Mouse (Mus musculus) hindbrain, embryonic 16.5 days (tissue): ENCODE data around the gene Vrk3. TPM values are rescaled to one million over a fixed set of nuclear protein-coding genes. Genes with fewer than 3 reads are reported as not detected.
A peak's percentile ranks its signal among the peaks of the same experiment; 100 is the strongest.
"Not testable (repeated sequence)": the region's sequence is repeated elsewhere in the genome, so short reads cannot be mapped to it uniquely, and the experiment has no call there.

Experiments used
- ATAC-seq: fragments of 200-750 bp; cut with Nextera tagmentation; 2 replicates; pipeline ENCODE4 v1.8.0; 2017; ENCODE audit warnings: moderate TSS enrichment, moderate library complexity
- H3K27ac ChIP-seq: fragments of 300-500 bp; sonication (generic); 2 replicates; pipeline ENCODE4 v1.5.1; 2014; ENCODE audit warnings: low read depth, mild to moderate bottlenecking, control low read depth, low read length, moderate library complexity
- H3K27me3 ChIP-seq: fragments of 300-500 bp; sonication (generic); replicated peaks from 2 replicates; pipeline ENCODE4 v1.6.1; 2014; ENCODE audit warnings: low read length; ENCODE audit not compliant: control insufficient read depth, insufficient read depth
- H3K36me3 ChIP-seq: fragments of 300-500 bp; sonication (generic); 2 replicates; pipeline ENCODE4 v1.6.1; 2014; ENCODE audit warnings: mild to moderate bottlenecking, low read length, moderate library complexity, mixed read lengths; ENCODE audit not compliant: control insufficient read depth, insufficient read depth
- H3K4me1 ChIP-seq: fragments of 300-500 bp; sonication (generic); 2 replicates; pipeline ENCODE4 v1.6.1; 2014; ENCODE audit warnings: low read depth, low read length; ENCODE audit not compliant: control insufficient read depth, insufficient read depth
- H3K4me2 ChIP-seq: fragments of 300-500 bp; sonication (generic); 2 replicates; pipeline ENCODE4 v1.6.1; 2014; ENCODE audit warnings: mild to moderate bottlenecking, low read length, control low read depth, moderate library complexity
- H3K4me3 ChIP-seq: fragments of 300-500 bp; sonication (generic); 2 replicates; pipeline ENCODE4 v1.5.1; 2014; ENCODE audit warnings: mild to moderate bottlenecking, low read length, control low read depth, moderate library complexity
- H3K9ac ChIP-seq: fragments of 300-500 bp; sonication (generic); 2 replicates; pipeline ENCODE4 v1.6.1; 2014; ENCODE audit warnings: low read depth, mild to moderate bottlenecking, control low read depth, low read length, moderate library complexity
- H3K9me3 ChIP-seq: fragments of 300-500 bp; sonication (generic); 2 replicates; pipeline ENCODE4 v1.6.1; 2014; ENCODE audit warnings: mild to moderate bottlenecking, low read length, moderate library complexity; ENCODE audit not compliant: control insufficient read depth
- WGBS: fragments of 180-500 bp; shearing (Covaris S2); extraction: QIAGEN DNeasy Blood & Tissue Kit; methylation state at CpG from one replicate; pipeline ENCODE4 v1.1.7; 2014; 5-methylcytosine and 5-hydroxymethylcytosine counted together
- polyA plus RNA-seq: library from polyadenylated mRNA; unstranded; fragments of >200 nt; fragmentation: Nextera tagmentation; extraction: Ambion mirVana; gene quantifications from 2 replicates; pipeline ENCODE4 v1.2.1, GENCODE M21; 2015

The Vrk3 gene
- polyA plus RNA-seq, 1 experiment from 2014 or later = 31.2 TPM

DNA sequence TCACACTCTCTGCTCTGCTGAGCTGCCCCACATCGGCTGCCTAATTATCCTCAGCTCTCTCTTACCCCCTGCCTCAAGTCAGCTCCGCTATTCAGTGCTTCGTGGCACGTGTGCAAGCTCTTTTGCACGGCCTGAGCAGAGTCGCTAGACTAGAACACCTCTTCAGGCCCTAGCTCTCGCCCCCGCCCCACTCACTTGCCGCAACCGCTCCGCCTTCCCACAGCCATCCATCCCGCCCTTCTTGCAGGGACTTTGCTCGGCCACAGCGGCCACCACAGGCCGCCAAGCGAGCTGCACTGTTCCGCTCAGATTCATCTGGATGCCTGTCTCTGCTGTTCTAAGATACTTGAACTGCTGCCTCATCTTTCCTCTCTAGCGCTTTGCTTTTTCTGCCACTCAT lies 3.1 kb upstream of the Vrk3 start:
- 1% methylated on average over 18 of the region's 18 CpGs for WGBS
- Histone ChIP-seq H3K4me2 (peak overlapping the region; percentile 89), H3K36me3 (no peaks in the 10 kb centered on the region), H3K27ac (peak overlapping the region; percentile 60), H3K4me1 (peaks cover 12% of the 10 kb centered on the region), H3K9ac (peak overlapping the region; percentile 74), H3K9me3 (no peaks in the 10 kb centered on the region), H3K27me3 (no peaks in the 10 kb centered on the region), H3K4me3 (peak overlapping the region; percentile 48)
- ATAC-seq = peak; percentile 77

DNA sequence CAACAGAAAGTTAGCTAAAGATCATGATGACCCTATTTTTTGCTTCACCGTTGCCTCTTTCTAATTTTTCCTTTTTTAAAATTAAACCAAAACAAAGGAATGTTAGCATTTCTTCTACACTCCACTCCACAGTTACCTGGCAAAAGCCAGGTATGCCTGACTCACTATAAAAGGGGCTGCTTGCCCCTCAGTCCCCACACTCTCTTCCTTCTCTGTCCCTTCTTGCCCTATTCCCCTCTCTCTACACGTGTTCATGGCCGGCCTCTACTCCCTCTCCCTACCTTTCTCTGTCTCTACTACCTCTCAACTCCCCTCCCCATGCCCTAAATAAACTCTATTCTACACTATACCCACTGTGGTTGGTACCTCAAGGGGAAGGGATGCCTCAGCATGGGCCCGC lies 1.1 kb upstream of the Vrk3 start:
- Histone ChIP-seq H3K4me2 (no peak overlapping the region), H3K27ac (no peak overlapping the region), H3K9ac (no peak overlapping the region), H3K27me3 (no peaks in the 10 kb centered on the region), H3K9me3 (no peaks in the 10 kb centered on the region), H3K4me1 (peaks cover 12% of the 10 kb centered on the region), H3K36me3 (0 out of 2 replicates have a peak, but pooled peaks cover under 1% of the 10 kb centered on the region), H3K4me3 (no peak overlapping the region)
- no peak for ATAC-seq
- WGBS = 70% methylated on average over 4 of the region's 4 CpGs

DNA sequence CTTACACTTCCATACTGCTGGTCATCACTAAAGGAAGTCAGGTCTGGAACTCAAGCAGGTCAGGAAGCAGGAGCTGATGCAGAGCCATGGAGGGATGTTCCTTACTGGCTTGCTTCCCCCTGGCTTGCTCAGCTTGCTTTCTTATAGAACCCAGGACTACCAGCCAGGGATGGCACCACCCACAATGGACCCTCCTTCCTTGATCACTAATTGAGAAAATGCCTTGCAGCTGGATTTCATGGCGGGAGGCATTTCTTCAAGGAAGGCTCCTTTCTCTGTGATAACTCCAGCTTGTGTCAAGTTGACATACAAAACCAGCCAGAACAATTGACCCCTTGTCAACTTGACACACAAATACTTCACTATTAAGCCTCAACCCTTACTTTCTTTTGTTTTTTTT lies 2.7 kb downstream of the Vrk3 start, which contains the start of gene Zfp473:
TSS of gene Zfp473 (minus strand) at position 101 of the 400 bp plus-strand sequence.
- H3K4me1 ChIP-seq = peaks cover 12% of the 10 kb centered on the region
- not testable (repeated sequence) for H3K9me3 ChIP-seq, H3K27me3 ChIP-seq, H3K27ac ChIP-seq, H3K9ac ChIP-seq, H3K36me3 ChIP-seq, H3K4me3 ChIP-seq, ATAC-seq, H3K4me2 ChIP-seq
- WGBS = 93% methylated on average over 1 of the region's 1 CpGs

DNA sequence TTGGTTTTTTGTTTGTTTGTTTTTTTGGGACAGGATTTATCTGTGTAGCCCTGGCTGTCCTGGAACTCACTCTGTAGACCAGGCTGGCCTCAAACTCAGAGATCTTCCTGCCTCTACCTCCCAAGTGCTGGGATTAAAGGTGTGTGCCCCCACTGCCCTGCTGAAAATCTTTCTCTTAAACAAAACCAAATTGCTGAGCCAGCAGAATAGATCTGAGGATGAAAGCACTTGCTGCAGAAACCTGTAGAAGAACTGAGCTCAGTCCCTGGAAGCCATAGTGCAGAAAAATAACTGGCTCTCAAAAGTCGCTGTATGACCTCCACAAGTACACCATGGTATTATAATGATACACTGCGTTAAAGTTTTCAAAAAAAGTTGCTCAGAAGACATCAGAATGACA lies 9.0 kb downstream of the Vrk3 start:
- peaks cover 17% of the 10 kb centered on the region for H3K36me3 ChIP-seq
- H3K4me2 ChIP-seq = no peak overlapping the region
- no peak overlapping the region for H3K27ac ChIP-seq
- H3K27me3 ChIP-seq = no peaks in the 10 kb centered on the region
- H3K9me3 ChIP-seq = no peaks in the 10 kb centered on the region
- H3K4me1 ChIP-seq = no peaks in the 10 kb centered on the region
- 79% methylated on average over 2 of the region's 2 CpGs for WGBS
- no peak overlapping the region for H3K4me3 ChIP-seq
- no peak overlapping the region for H3K9ac ChIP-seq
- ATAC-seq = no peak

- H3K4me2 ChIP-seq = no peak overlapping the region
- no peak for ATAC-seq
- H3K36me3 ChIP-seq = peaks cover 16% of the 10 kb centered on the region
These were observed 12.2 kb downstream of the Vrk3 start for GRCm38 (mm10) chr7:44760366-44760765.

GRCm38 (mm10) chr7:44768129-44768528 lies 19.9 kb downstream of the Vrk3 start:
- Histone ChIP-seq H3K27me3 (no peaks in the 10 kb centered on the region), H3K36me3 (peaks cover 14% of the 10 kb centered on the region), H3K27ac (no peak overlapping the region), H3K9ac (no peak overlapping the region), H3K4me2 (no peak overlapping the region), H3K4me3 (no peak overlapping the region), H3K4me1 (no peaks in the 10 kb centered on the region), H3K9me3 (no peaks in the 10 kb centered on the region)
- no peak for ATAC-seq
- WGBS = 87% methylated on average over 5 of the region's 5 CpGs

More at GRCm38 (mm10) chr7:44760366-44760765, 12.2 kb downstream of the Vrk3 start:
- Histone ChIP-seq H3K9me3 (no peaks in the 10 kb centered on the region), H3K27ac (no peak overlapping the region), H3K27me3 (no peaks in the 10 kb centered on the region), H3K4me1 (no peaks in the 10 kb centered on the region), H3K4me3 (no peak overlapping the region), H3K9ac (no peak overlapping the region)

DNA sequence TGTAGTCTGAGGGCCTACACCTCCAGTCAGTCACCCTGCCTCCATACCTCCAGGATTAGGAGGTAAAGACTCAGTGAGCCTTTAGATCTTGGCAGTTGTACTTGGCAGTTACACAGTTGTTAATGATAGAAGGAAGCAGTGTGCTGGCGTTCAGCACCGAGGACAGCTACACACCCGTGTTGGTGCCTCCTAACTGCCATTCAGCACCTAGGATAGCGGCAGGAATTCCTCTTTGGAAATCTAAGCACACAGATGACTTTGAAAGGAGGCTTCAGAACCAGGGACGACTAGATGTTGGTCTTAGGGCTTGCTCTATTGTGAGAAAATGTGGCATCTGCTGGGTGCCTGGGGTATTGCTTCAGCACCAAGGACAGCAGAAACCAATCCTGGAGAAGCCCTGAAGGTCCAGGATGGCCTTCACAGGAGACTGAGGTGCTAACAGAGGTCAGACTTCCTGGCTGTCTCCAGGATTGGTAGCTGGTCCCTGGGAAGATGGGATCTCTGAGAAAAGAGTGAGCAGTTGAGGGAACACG lies 21.9 kb downstream of the Vrk3 start:
- 21% methylated on average over 6 of the region's 6 CpGs for WGBS
- Histone ChIP-seq H3K27ac (no peak overlapping the region), H3K36me3 (peaks cover 17% of the 10 kb centered on the region), H3K27me3 (no peaks in the 10 kb centered on the region), H3K4me3 (no peak overlapping the region), H3K9ac (no peak overlapping the region), H3K4me2 (no peak overlapping the region), H3K9me3 (no peaks in the 10 kb centered on the region), H3K4me1 (no peaks in the 10 kb centered on the region)
- no peak for ATAC-seq

DNA sequence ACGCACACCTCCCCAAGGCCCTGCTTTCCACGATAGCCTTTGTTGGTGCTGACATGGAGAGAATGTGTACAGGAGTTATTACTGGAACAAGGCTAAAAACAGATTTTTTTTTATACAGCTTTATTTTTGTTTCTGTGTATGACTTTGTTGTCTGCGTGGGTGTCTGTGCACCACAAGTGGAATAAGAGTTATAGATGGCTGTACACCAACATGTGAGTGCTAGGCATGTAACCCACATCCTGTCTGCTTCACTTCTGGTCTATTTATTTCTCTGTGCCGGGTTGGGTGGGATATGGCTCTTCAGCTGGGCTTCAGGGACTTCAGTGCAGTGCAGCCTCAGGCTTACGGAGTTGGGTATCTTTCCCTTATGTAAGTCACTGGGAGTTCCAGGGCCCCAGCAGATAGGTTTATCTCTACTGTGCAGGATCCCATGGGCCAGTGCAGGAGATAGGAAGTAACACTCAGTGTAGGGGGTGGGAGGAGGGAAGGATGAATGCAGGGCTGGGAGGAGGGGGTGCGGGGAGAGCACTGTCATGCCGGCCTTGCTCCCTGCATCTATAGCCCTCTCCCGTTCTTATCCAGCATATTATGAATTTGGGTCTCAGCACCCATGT lies 24.5 kb downstream of the Vrk3 start:
- ATAC-seq = no peak
- Histone ChIP-seq H3K4me1 (no peaks in the 10 kb centered on the region), H3K4me3 (no peak overlapping the region), H3K27me3 (no peaks in the 10 kb centered on the region), H3K27ac (no peak overlapping the region), H3K4me2 (no peak overlapping the region), H3K9ac (no peak overlapping the region), H3K36me3 (peaks cover 28% of the 10 kb centered on the region), H3K9me3 (no peaks in the 10 kb centered on the region)
- WGBS = 93% methylated on average over 8 of the region's 8 CpGs

DNA sequence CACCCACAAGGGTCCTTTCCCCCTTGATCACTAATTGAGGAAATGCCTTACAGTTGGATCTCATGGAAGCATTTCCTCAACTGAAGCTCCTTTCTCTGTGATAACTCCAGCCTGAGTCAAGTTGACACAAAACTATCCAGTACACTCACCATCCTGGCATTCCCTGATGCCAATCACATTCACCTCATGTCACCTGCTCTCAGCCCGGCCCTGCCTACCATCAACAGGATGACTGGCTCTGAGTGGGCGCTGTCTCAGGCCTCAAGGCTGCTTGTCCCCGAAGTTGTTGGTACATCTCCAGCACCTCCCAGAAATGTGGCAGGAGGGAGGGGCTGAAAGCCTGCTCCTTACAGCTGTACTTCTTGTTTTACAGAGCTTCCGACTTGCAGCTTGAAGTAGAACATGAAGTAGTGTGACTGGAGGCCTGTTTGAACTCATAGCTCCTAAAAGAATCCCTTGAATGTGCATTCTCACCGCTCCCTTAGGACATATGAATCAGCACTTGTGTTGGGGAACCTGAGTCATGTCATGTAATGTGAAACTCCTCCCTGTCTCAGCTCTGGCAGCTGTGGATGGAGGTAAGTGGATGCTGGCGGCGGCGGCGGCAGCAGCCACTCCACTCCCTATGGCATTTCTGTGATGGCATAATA lies 28.8 kb downstream of the Vrk3 start:
- Histone ChIP-seq H3K4me1 (no peaks in the 10 kb centered on the region), H3K36me3 (peaks cover 15% of the 10 kb centered on the region), H3K27me3 (no peaks in the 10 kb centered on the region), H3K4me2 (no peak overlapping the region), H3K9ac (no peak overlapping the region), H3K4me3 (no peak overlapping the region), H3K27ac (no peak overlapping the region), H3K9me3 (no peaks in the 10 kb centered on the region)
- no peak for ATAC-seq
- 91% methylated on average over 9 of the region's 9 CpGs for WGBS
